Mouse (Mus musculus): Measurements from ENCODE around the gene Mybpc3.
A peak's percentile ranks its signal among the peaks of the same experiment; 100 is the strongest.

The Mybpc3 gene

DNA sequence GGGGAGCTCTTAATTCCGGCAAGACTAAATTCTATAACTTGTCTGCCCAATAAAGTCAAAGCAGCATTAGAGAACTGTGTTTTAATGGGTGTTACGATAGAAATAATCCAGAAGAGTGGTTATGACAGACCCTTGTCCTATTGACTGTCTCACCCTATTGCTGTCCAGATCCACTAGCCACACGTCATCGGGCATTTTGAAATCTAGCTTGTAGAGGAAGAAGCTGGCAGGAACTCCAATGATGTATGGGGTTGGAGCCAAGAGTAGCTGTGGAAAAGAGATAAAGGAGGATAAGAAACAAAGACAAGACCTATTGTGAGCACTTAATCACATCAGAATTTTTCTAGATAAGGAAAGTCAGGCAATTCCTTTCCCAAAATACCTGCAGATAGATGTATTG, 57.5 kb downstream of the Mybpc3 start:
- DNase-seq = no peak

DNA sequence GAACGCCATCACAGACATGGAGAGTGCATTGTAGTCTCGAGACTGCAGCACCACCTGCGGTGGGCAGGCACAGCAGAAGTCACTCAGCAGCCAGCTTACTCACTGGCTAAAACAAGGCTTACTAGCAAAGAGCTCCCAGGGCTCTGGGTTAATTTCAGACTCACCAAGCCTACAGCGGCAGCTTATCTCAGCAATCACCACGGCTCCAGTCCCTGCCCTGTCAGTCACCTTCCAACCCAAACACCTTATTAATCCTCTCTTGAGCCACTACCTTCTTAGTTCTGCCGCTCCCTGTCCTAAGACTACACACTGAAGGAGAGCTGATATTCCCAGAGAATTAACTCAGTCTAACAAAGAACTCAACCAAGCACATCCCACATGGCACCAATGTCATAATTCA, 58.3 kb downstream of the Mybpc3 start:
- DNase-seq = no peak

DNA sequence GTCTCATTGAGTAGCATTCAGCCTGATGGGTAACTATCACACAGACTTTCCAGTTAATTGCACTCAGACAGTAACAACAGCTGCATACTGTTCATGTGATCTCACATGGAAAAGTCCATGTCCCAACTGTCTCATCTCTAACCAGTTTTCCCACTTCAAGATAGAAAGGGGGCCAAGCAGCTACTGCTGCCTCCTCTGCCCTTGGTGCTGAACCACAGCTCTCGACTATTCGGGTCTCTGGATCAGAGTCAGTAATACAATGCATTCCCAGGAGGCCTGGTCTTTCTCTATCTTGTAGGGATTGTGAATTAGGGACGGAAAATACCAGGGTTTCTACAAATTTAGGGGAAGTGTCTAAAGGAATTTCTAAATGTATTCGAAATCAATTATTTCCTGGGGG, 61.9 kb downstream of the Mybpc3 start:
- no peak for DNase-seq

GRCm38 (mm10) chr2:91180706-91181105, 62.8 kb downstream of the Mybpc3 start:
- DNase-seq = no peak

GRCm38 (mm10) chr2:91182016-91182404, 64.1 kb downstream of the Mybpc3 start:
- DNase-seq = peak in 1 of 2 experiments; percentile 8

DNA sequence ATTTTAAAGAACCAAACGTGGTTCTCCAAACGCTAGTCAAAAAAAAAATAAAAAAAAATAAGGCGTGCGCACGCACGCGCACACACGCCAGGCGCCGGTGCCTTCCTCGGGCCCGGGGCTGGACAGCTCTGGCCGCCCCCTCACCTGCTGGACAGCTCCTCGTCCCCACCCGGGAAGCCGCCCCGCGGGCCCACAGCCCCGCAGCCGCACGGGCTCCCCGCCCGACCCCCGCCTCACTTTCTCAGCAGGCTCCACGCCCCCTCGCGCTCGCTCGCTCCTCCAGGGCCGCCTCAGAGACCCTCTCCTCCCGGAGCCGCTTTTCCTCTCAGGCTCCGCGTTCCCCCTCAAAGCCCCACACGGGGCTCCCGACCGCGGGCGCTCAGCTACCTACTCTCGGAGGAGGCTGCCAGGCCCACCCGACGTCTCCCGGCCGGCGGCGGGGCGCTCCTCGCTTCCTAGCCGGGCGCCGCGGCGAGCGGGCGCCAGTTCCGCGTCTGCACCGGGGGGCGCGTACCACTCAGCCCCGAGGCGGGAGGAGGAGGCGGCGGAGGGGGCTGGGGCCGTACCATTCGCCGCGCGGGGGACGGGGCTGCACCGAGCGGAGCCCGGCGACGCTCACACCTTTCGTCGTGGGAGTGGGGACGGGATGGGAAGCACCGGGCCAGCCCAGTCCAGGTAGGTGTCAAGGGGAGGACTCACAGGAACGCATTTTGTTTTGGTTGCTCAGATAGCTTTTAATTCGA, 64.6 kb downstream of the Mybpc3 start:
- DNase-seq = peak in 1 of 2 experiments; percentile 21

- DNase-seq = peak; percentile 96 to 98
These were observed 65.2 kb downstream of the Mybpc3 start for GRCm38 (mm10) chr2:91183148-91183513.

DNA sequence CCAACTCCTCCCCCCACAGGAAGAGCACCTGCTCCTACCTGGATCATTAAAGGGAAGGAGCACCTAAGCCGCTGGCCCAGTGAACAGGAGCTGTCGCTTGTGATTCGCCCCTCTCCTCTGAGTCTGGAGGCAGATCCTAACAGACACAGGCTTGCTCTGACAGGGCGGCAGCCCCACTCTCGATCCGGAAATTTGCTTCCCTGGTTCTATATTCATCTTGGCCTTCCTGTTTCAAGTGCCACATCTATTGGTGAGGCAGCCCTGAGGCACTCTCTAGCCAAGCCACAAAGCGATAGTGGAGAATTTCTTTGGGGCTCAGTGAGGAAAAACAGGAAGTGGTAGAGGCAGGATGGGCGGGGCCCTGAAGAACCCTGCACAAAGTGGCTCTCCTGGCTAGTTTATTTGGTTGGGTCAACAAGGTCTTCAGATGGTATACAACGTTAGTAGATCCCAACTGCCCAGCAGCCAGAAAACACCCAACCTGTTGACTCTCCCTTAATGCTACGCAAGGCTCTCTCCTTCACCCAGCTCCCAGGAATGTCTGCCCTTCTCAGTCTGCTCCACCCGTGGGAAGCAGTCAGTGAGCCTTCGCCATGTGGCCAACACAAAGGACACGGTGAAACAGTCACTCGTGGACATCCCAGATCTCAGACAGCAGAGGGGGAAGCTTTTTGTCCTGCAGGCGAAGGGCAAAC, 65.9 kb downstream of the Mybpc3 start, which contains the start of gene Madd:
Gene Madd (minus strand): TSS at position 127 of the 695 bp plus-strand sequence.
- DNase-seq = peak in 1 of 2 experiments; percentile 38

Data from kidney, adult 8-10 months (tissue).